Mouse (Mus musculus) kidney, embryonic 15.5 days (tissue): ENCODE data around the gene Cyp2b13. TPM values are rescaled to one million over a fixed set of nuclear protein-coding genes. Genes with fewer than 3 reads are reported as not detected.
"Not testable (repeated sequence)": the region's sequence is repeated elsewhere in the genome, so short reads cannot be mapped to it uniquely, and the experiment has no call there.

Source experiments
- ATAC-seq: fragments of 200-750 bp; cut with Nextera tagmentation; replicated peaks from 2 replicates; pipeline ENCODE4 v1.8.0; 2017; ENCODE audit warnings: moderate TSS enrichment; ENCODE audit not compliant: low FRiP score
- H3K27ac ChIP-seq: fragments of 300-500 bp; sonication (generic); 2 replicates; pipeline ENCODE4 v1.5.1; 2015; ENCODE audit warnings: mild to moderate bottlenecking, inconsistent platforms
- H3K27me3 ChIP-seq: fragments of 300-500 bp; sonication (generic); 2 replicates; pipeline ENCODE4 v1.6.1; 2015; ENCODE audit warnings: inconsistent platforms
- H3K36me3 ChIP-seq: fragments of 300-500 bp; sonication (generic); 2 replicates; pipeline ENCODE4 v1.6.1; 2015; ENCODE audit warnings: inconsistent platforms
- H3K4me1 ChIP-seq: fragments of 300-500 bp; sonication (generic); 2 replicates; pipeline ENCODE4 v1.6.1; 2015; ENCODE audit warnings: inconsistent platforms
- H3K4me2 ChIP-seq: fragments of 300-500 bp; sonication (generic); 2 replicates; pipeline ENCODE4 v1.6.1; 2015; ENCODE audit warnings: moderate library complexity, mild to moderate bottlenecking, inconsistent platforms
- H3K4me3 ChIP-seq: fragments of 300-500 bp; sonication (generic); replicated peaks from 2 replicates; pipeline ENCODE4 v1.5.1; 2015; ENCODE audit warnings: mild to moderate bottlenecking, inconsistent platforms
- H3K9ac ChIP-seq: fragments of 300-500 bp; sonication (generic); 2 replicates; pipeline ENCODE4 v1.6.1; 2015; ENCODE audit warnings: mild to moderate bottlenecking, inconsistent platforms
- H3K9me3 ChIP-seq: fragments of 300-500 bp; sonication (generic); replicated peaks from 2 replicates; pipeline ENCODE4 v1.6.1; 2016; ENCODE audit warnings: inconsistent platforms
- WGBS: fragments of 180-500 bp; shearing (Covaris S2); methylation state at CpG from one replicate; pipeline ENCODE4 v1.1.7; 2015; ENCODE audit warnings: mixed read lengths; 5-methylcytosine and 5-hydroxymethylcytosine counted together
- polyA plus RNA-seq: library from polyadenylated mRNA; unstranded; fragments of >200 nt; fragmentation: Nextera tagmentation; extraction: Ambion mirVana; gene quantifications from 2 replicates; pipeline ENCODE4 v1.2.1, GENCODE M21; 2015

Gene Cyp2b13
- polyA plus RNA-seq: not detected in 2 replicates

GRCm38 (mm10) chr7:26061197-26061596, at the start of gene Cyp2b13:
TSS of gene Cyp2b13 (plus strand) at chr7:26061497.
- WGBS: 57% methylated on average over 1 of the region's 2 CpGs
- not testable (repeated sequence) for H3K9ac ChIP-seq

GRCm38 (mm10) chr7:26019814-26020332, 41.4 kb upstream of the Cyp2b13 start:
- not testable (repeated sequence) for H3K9ac ChIP-seq, H3K4me2 ChIP-seq, ATAC-seq, H3K9me3 ChIP-seq, H3K27ac ChIP-seq, H3K36me3 ChIP-seq, H3K27me3 ChIP-seq, H3K4me3 ChIP-seq, H3K4me1 ChIP-seq
- WGBS: 82% methylated on average over 1 of the region's 3 CpGs

More at GRCm38 (mm10) chr7:26061197-26061596, at the start of gene Cyp2b13:
- not testable (repeated sequence) for H3K4me3 ChIP-seq, H3K4me1 ChIP-seq, H3K27me3 ChIP-seq, H3K27ac ChIP-seq, H3K9me3 ChIP-seq, H3K36me3 ChIP-seq, ATAC-seq, H3K4me2 ChIP-seq

- not testable (repeated sequence) for H3K9me3 ChIP-seq, H3K4me1 ChIP-seq, ATAC-seq, H3K4me3 ChIP-seq, H3K27ac ChIP-seq, H3K9ac ChIP-seq, H3K4me2 ChIP-seq, H3K27me3 ChIP-seq, H3K36me3 ChIP-seq
- 83% methylated on average over 4 of the region's 4 CpGs for WGBS
Observed at GRCm38 (mm10) chr7:26054885-26055630, 6.2 kb upstream of the Cyp2b13 start.

- H3K36me3 ChIP-seq, H3K4me2 ChIP-seq, H3K27ac ChIP-seq, H3K9me3 ChIP-seq, H3K4me1 ChIP-seq, ATAC-seq, H3K27me3 ChIP-seq, H3K9ac ChIP-seq, H3K4me3 ChIP-seq: not testable (repeated sequence)
- WGBS: 56% methylated on average over 29 of the region's 29 CpGs
Observed at GRCm38 (mm10) chr7:26071677-26072076, 10.4 kb downstream of the Cyp2b13 start.

DNA sequence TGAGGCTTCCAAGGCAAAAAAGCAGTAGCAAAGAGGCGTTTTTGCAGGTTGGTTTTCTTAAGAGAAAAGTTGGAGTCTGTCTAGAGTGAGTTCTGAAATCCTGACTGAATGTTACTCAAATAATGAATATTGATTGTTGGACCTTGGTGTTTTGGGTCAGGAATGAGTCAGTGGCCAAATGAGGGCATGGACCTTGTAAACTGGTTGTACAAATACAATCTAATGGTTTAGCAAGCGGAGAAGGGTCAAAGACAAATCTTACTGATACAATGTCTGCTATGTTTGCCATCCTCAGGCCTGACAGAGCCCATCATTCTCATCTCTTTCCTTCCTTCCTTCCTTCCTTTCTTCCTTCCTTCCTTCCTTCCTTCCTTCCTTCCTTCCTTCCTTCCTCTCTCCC, 21.3 kb downstream of the Cyp2b13 start:
- H3K4me2 ChIP-seq: no peak overlapping the region
- no peak overlapping the region for H3K4me3 ChIP-seq
- H3K9me3 ChIP-seq: 0 out of 2 replicates have a peak, but pooled peaks cover 8% of the 10 kb centered on the region
- no peak overlapping the region for H3K27ac ChIP-seq
- no peak overlapping the region for H3K9ac ChIP-seq
- no peaks in the 10 kb centered on the region for H3K4me1 ChIP-seq
- WGBS: 68% methylated on average over 2 of the region's 2 CpGs
- no peak for ATAC-seq
- no peaks in the 10 kb centered on the region for H3K27me3 ChIP-seq
- H3K36me3 ChIP-seq: no peaks in the 10 kb centered on the region

DNA sequence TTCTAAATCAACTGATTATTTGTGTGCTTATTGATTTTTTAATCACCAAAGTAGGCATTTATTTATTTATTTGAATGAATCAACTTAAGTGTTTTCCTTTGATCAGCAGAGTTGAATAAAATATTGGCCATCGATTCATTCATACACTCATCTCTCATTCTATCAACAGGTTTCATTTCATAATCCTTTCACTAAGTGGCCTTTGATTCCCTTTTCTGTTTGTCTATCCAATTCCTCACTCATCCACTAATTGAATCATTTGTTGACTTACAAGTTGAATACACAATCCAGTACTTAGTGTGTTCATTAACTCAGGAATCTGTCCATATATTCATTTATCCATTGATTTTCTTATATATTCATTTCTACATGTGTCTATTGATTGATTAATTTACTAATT, 26.1 kb downstream of the Cyp2b13 start:
- WGBS: 98% methylated on average over 1 of the region's 1 CpGs
- Histone ChIP-seq H3K4me3 (no peak overlapping the region), H3K9ac (no peak overlapping the region), H3K27ac (no peak overlapping the region), H3K9me3 (0 out of 2 replicates have a peak, but pooled peaks cover 5% of the 10 kb centered on the region), H3K36me3 (no peaks in the 10 kb centered on the region), H3K4me1 (no peaks in the 10 kb centered on the region), H3K27me3 (no peaks in the 10 kb centered on the region), H3K4me2 (no peak overlapping the region)
- ATAC-seq: no peak

- not testable (repeated sequence) for H3K4me2 ChIP-seq, H3K27me3 ChIP-seq, H3K4me3 ChIP-seq, H3K27ac ChIP-seq, H3K9me3 ChIP-seq, H3K4me1 ChIP-seq, H3K36me3 ChIP-seq, H3K9ac ChIP-seq, ATAC-seq
Observed at GRCm38 (mm10) chr7:26088578-26088977, 27.3 kb downstream of the Cyp2b13 start.

DNA sequence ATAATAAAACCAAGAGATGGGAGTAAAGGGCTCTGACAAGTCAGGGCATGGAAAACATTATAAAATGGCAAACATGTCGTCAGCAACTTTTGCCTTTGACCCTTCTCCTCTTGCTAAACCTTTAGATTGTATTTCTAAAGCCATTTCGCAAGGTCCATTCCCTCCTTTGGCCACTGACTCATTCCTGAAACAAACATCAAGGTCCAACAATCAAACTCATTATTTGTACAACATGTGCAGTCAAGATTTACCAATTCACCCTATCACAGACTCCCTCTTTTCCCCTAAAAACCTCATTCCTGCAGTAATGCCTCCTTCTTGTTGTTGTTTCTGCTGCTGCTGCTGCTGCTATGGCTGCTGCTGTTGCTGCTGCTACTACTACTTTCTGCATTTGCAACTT, 78.3 kb downstream of the Cyp2b13 start:
- H3K9ac ChIP-seq, H3K27ac ChIP-seq, H3K4me3 ChIP-seq, H3K36me3 ChIP-seq, H3K9me3 ChIP-seq, ATAC-seq, H3K27me3 ChIP-seq, H3K4me2 ChIP-seq, H3K4me1 ChIP-seq: not testable (repeated sequence)
- WGBS: no CpG with 5 or more reads among the region's 2 CpGs

GRCm38 (mm10) chr7:26143657-26144056, 82.4 kb downstream of the Cyp2b13 start:
- not testable (repeated sequence) for ATAC-seq
- 60% methylated on average over 1 of the region's 3 CpGs for WGBS

More at GRCm38 (mm10) chr7:26143657-26144056, 82.4 kb downstream of the Cyp2b13 start:
- H3K4me3 ChIP-seq, H3K4me2 ChIP-seq, H3K36me3 ChIP-seq, H3K4me1 ChIP-seq, H3K9me3 ChIP-seq, H3K9ac ChIP-seq, H3K27ac ChIP-seq, H3K27me3 ChIP-seq: not testable (repeated sequence)

Other genes with a start within 250 kb of the Cyp2b13 start
- gene Cyp2s1, start 244.6 kb upstream of the Cyp2b13 start, polyA plus RNA-seq: 17.2 and 18.1 TPM in 2 replicates
- gene Cyp2b10, start 163.9 kb upstream of the Cyp2b13 start, polyA plus RNA-seq: not detected in 2 replicates
- not detected in 2 replicates for gene Cyp2b9, start 111.9 kb downstream of the Cyp2b13 start, polyA plus RNA-seq
- gene Vmn1r184, start 198.8 kb downstream of the Cyp2b13 start, polyA plus RNA-seq: not detected in 2 replicates
- not detected in 2 replicates for gene Cyp2a4, start 245.7 kb downstream of the Cyp2b13 start, polyA plus RNA-seq